Mouse (Mus musculus): ENCODE data around the gene Mrln. TPM values are rescaled to one million over a fixed set of nuclear protein-coding genes. Genes with fewer than 3 reads are reported as not detected.
A peak's percentile ranks its signal among the peaks of the same experiment; 100 is the strongest.

Gene Mrln
- polyA plus RNA-seq, 1 experiment from 2014 or later, result 0.98 TPM

GRCm38 (mm10) chr10:70242751-70243444 is 38.4 kb downstream of the Mrln start:
- WGBS, result 54% methylated on average over 8 of the region's 8 CpGs

GRCm38 (mm10) chr10:70244921-70245558 is 40.6 kb downstream of the Mrln start, which contains the start of gene Slc16a9:
TSS of gene Slc16a9 (plus strand) at chr10:70245100.
- Histone ChIP-seq H3K27ac (no peak within 1 kb of the TSS), H3K9me3 (no peaks in the 10 kb centered on the region), H3K27me3 (replicated peaks) (peaks cover 2% of the 10 kb centered on the region; the same call in 1 of the 2 replicates), H3K36me3 (no peaks in the 10 kb centered on the region), H3K9ac (peak within 1 kb of the TSS; percentile 67), H3K4me3 (replicated peaks) (peak within 1 kb of the TSS; percentile 65), H3K4me1 (replicated peaks) (peaks cover 10% of the 10 kb centered on the region), H3K4me2 (replicated peaks) (peak within 1 kb of the TSS; percentile 98)
- WGBS, result under 1% methylated on average over 54 of the region's 54 CpGs
- peak; percentile 95 for ATAC-seq

More at GRCm38 (mm10) chr10:70242751-70243444, 38.4 kb downstream of the Mrln start:
- Histone ChIP-seq H3K4me3 (replicated peaks) (no peak overlapping the region), H3K9ac (no peak overlapping the region), H3K4me1 (replicated peaks) (peaks cover 10% of the 10 kb centered on the region), H3K9me3 (no peaks in the 10 kb centered on the region), H3K27me3 (replicated peaks) (peaks cover 2% of the 10 kb centered on the region; the same call in 1 of the 2 replicates), H3K4me2 (replicated peaks) (no peak overlapping the region), H3K27ac (no peak overlapping the region), H3K36me3 (no peaks in the 10 kb centered on the region)
- ATAC-seq, result no peak

- peaks cover 2% of the 10 kb centered on the region; the same call in 1 of the 2 replicates for H3K27me3 ChIP-seq (replicated peaks)
Observed at GRCm38 (mm10) chr10:70245559-70245945, 41.1 kb downstream of the Mrln start.

GRCm38 (mm10) chr10:70246076-70246475 is 41.6 kb downstream of the Mrln start:
- no peak for ATAC-seq
- H3K4me3 ChIP-seq (replicated peaks), result no peak overlapping the region
- no peak overlapping the region for H3K9ac ChIP-seq
- peaks cover 10% of the 10 kb centered on the region for H3K4me1 ChIP-seq (replicated peaks)
- H3K27me3 ChIP-seq (replicated peaks), result peaks cover 2% of the 10 kb centered on the region; the same call in 1 of the 2 replicates
- H3K36me3 ChIP-seq, result no peaks in the 10 kb centered on the region
- no peaks in the 10 kb centered on the region for H3K9me3 ChIP-seq
- no peak overlapping the region for H3K27ac ChIP-seq
- WGBS, result 37% methylated on average over 9 of the region's 9 CpGs
- H3K4me2 ChIP-seq (replicated peaks), result peak overlapping the region; percentile 98

More at GRCm38 (mm10) chr10:70245559-70245945, 41.1 kb downstream of the Mrln start:
- H3K4me1 ChIP-seq (replicated peaks), result peaks cover 10% of the 10 kb centered on the region
- peak overlapping the region; percentile 67 for H3K9ac ChIP-seq
- H3K27ac ChIP-seq, result no peak overlapping the region
- H3K36me3 ChIP-seq, result no peaks in the 10 kb centered on the region
- no peaks in the 10 kb centered on the region for H3K9me3 ChIP-seq
- WGBS, result 2% methylated on average over 16 of the region's 16 CpGs
- 0 out of 2 replicates have a peak, but pooled peaks have one; percentile 27 for ATAC-seq
- peak overlapping the region; percentile 98 for H3K4me2 ChIP-seq (replicated peaks)
- H3K4me3 ChIP-seq (replicated peaks), result peak overlapping the region; percentile 65

GRCm38 (mm10) chr10:70250354-70250753 is 45.9 kb downstream of the Mrln start:
- no peak overlapping the region for H3K9ac ChIP-seq
- H3K4me1 ChIP-seq (replicated peaks), result peaks cover 5% of the 10 kb centered on the region
- no peaks in the 10 kb centered on the region for H3K9me3 ChIP-seq
- H3K27ac ChIP-seq, result no peak overlapping the region
- no peaks in the 10 kb centered on the region for H3K36me3 ChIP-seq
- H3K27me3 ChIP-seq (replicated peaks), result no peaks in the 10 kb centered on the region
- H3K4me2 ChIP-seq (replicated peaks), result no peak overlapping the region
- no peak overlapping the region for H3K4me3 ChIP-seq (replicated peaks)
- ATAC-seq, result no peak
- WGBS, result 85% methylated on average over 4 of the region's 4 CpGs

GRCm38 (mm10) chr10:70250766-70251165 is 46.3 kb downstream of the Mrln start:
- H3K9me3 ChIP-seq, result no peaks in the 10 kb centered on the region
- WGBS, result 86% methylated on average over 6 of the region's 6 CpGs
- no peak overlapping the region for H3K27ac ChIP-seq
- no peak overlapping the region for H3K9ac ChIP-seq
- H3K4me2 ChIP-seq (replicated peaks), result no peak overlapping the region
- H3K36me3 ChIP-seq, result no peaks in the 10 kb centered on the region
- no peaks in the 10 kb centered on the region for H3K27me3 ChIP-seq (replicated peaks)
- ATAC-seq, result no peak
- H3K4me1 ChIP-seq (replicated peaks), result peaks cover under 1% of the 10 kb centered on the region; the same call in 1 of the 2 replicates
- H3K4me3 ChIP-seq (replicated peaks), result no peak overlapping the region

GRCm38 (mm10) chr10:70254666-70255065 is 50.2 kb downstream of the Mrln start:
- Histone ChIP-seq H3K9ac (no peak overlapping the region), H3K27ac (no peak overlapping the region), H3K4me1 (replicated peaks) (no peaks in the 10 kb centered on the region), H3K9me3 (no peaks in the 10 kb centered on the region), H3K4me3 (replicated peaks) (no peak overlapping the region), H3K36me3 (no peaks in the 10 kb centered on the region), H3K4me2 (replicated peaks) (no peak overlapping the region), H3K27me3 (replicated peaks) (no peaks in the 10 kb centered on the region)
- 79% methylated on average over 4 of the region's 4 CpGs for WGBS
- no peak for ATAC-seq

- Histone ChIP-seq H3K36me3 (no peaks in the 10 kb centered on the region), H3K4me2 (replicated peaks) (no peak overlapping the region), H3K4me3 (replicated peaks) (no peak overlapping the region), H3K9me3 (no peaks in the 10 kb centered on the region), H3K27me3 (replicated peaks) (no peaks in the 10 kb centered on the region), H3K27ac (no peak overlapping the region), H3K4me1 (replicated peaks) (no peaks in the 10 kb centered on the region), H3K9ac (no peak overlapping the region)
- ATAC-seq, result no peak
- 89% methylated on average over 15 of the region's 15 CpGs for WGBS
Observed at GRCm38 (mm10) chr10:70255601-70256210, 51.2 kb downstream of the Mrln start.

- H3K4me1 ChIP-seq (replicated peaks), result no peaks in the 10 kb centered on the region
- H3K4me3 ChIP-seq (replicated peaks), result no peak overlapping the region
- no peaks in the 10 kb centered on the region for H3K27me3 ChIP-seq (replicated peaks)
- ATAC-seq, result no peak
- H3K4me2 ChIP-seq (replicated peaks), result no peak overlapping the region
- 69% methylated on average over 4 of the region's 4 CpGs for WGBS
- no peaks in the 10 kb centered on the region for H3K36me3 ChIP-seq
- H3K9ac ChIP-seq, result no peak overlapping the region
- H3K9me3 ChIP-seq, result no peaks in the 10 kb centered on the region
- no peak overlapping the region for H3K27ac ChIP-seq
Observed at GRCm38 (mm10) chr10:70257029-70257428, 52.6 kb downstream of the Mrln start.

- 81% methylated on average over 4 of the region's 4 CpGs for WGBS
- Histone ChIP-seq H3K4me1 (replicated peaks) (no peaks in the 10 kb centered on the region), H3K9me3 (no peaks in the 10 kb centered on the region), H3K27me3 (replicated peaks) (no peaks in the 10 kb centered on the region), H3K9ac (no peak overlapping the region), H3K36me3 (no peaks in the 10 kb centered on the region), H3K4me3 (replicated peaks) (no peak overlapping the region), H3K4me2 (replicated peaks) (no peak overlapping the region), H3K27ac (no peak overlapping the region)
- ATAC-seq, result no peak
Observed at GRCm38 (mm10) chr10:70260904-70261303, 56.4 kb downstream of the Mrln start.

- Histone ChIP-seq H3K4me2 (replicated peaks) (no peak overlapping the region), H3K9ac (no peak overlapping the region), H3K36me3 (no peaks in the 10 kb centered on the region), H3K4me3 (replicated peaks) (no peak overlapping the region), H3K4me1 (replicated peaks) (no peaks in the 10 kb centered on the region), H3K27me3 (replicated peaks) (no peaks in the 10 kb centered on the region), H3K27ac (no peak overlapping the region), H3K9me3 (no peaks in the 10 kb centered on the region)
- 82% methylated on average over 3 of the region's 3 CpGs for WGBS
- ATAC-seq, result no peak
Observed at GRCm38 (mm10) chr10:70262051-70262450, 57.6 kb downstream of the Mrln start.

- 77% methylated on average over 4 of the region's 4 CpGs for WGBS
- no peak overlapping the region for H3K4me3 ChIP-seq (replicated peaks)
- H3K36me3 ChIP-seq, result no peaks in the 10 kb centered on the region
- H3K4me1 ChIP-seq (replicated peaks), result no peaks in the 10 kb centered on the region
- no peak overlapping the region for H3K9ac ChIP-seq
- H3K27ac ChIP-seq, result no peak overlapping the region
- no peaks in the 10 kb centered on the region for H3K9me3 ChIP-seq
- no peaks in the 10 kb centered on the region for H3K27me3 ChIP-seq (replicated peaks)
- H3K4me2 ChIP-seq (replicated peaks), result no peak overlapping the region
- no peak for ATAC-seq
Observed at GRCm38 (mm10) chr10:70263681-70264189, 59.3 kb downstream of the Mrln start.

All from intestine, embryonic 15.5 days (tissue).